ENCODE assay signal across 28 mouse cellular contexts in genomic region chr11:70606717-70607116, GRCm38 (mm10). TPM values are rescaled to one million over a fixed set of nuclear protein-coding genes. Genes with fewer than 3 reads are reported as not detected.
"Had no signal": no experiment of that assay in that cellular context is flagged by ENCODE, and none has a peak within 500 bp of the region (broad histone marks: within the 10 kb centered on the region; RNA-seq: fewer than 3 reads in every experiment).

No protein-coding gene starts in this region.

- H3K27ac ChIP-seq: lung, embryonic 15.5 days; macrophage; midbrain, embryonic 12.5 days; neural tube, embryonic 13.5 days; neural tube, embryonic 15.5 days had no signal

- H3K4me1 ChIP-seq: lung, embryonic 15.5 days; midbrain, embryonic 12.5 days; neural tube, embryonic 13.5 days; neural tube, embryonic 15.5 days had no signal

- H3K27me3 ChIP-seq: lung, embryonic 15.5 days; megakaryocyte, embryonic 14.5 days; midbrain, embryonic 12.5 days; neural tube, embryonic 13.5 days; neural tube, embryonic 15.5 days had no signal

- DNase-seq: liver, postnatal 0 days; lung, adult 2 months; lung, postnatal 14 days; lung, postnatal 36 days; midbrain, embryonic 14.5 days; retina, postnatal 1 day; right cerebral cortex, adult 18-20 months; right cerebral cortex, postnatal 25 days; right cerebral cortex, postnatal 4 days; spleen, adult 18-20 months; thymus, adult 18-20 months; thymus, postnatal 14 days; thymus, postnatal 36 days had no signal

- H3K4me2 ChIP-seq: lung, embryonic 15.5 days; midbrain, embryonic 12.5 days; neural tube, embryonic 13.5 days; neural tube, embryonic 15.5 days had no signal

- H3K9me3 ChIP-seq: lung, embryonic 15.5 days; megakaryocyte, embryonic 14.5 days; midbrain, embryonic 12.5 days; neural tube, embryonic 13.5 days; neural tube, embryonic 15.5 days had no signal

- ATAC-seq: liver, postnatal 0 days; lung, postnatal 0 days had no signal

- H3K4me3 ChIP-seq: lung, embryonic 15.5 days; midbrain, embryonic 12.5 days; neural tube, embryonic 13.5 days; neural tube, embryonic 15.5 days had no signal

- H3K9ac ChIP-seq: liver, postnatal 0 days; lung, embryonic 15.5 days; midbrain, embryonic 12.5 days; neural tube, embryonic 13.5 days; neural tube, embryonic 15.5 days had no signal

RNA-seq across cellular contexts. Expression of gene 4930544D05Rik, which starts 8.9 kb away (rescaled TPM):
- total RNA-seq: megakaryocyte progenitor cell, adult 5-6 weeks; midbrain, postnatal 0 days; monocyte, adult 5-6 weeks had no signal
- polyA plus RNA-seq: liver, postnatal 0 days; lung, adult 2 months; lung, embryonic 15.5 days; lung, postnatal 0 days; macrophage; midbrain, embryonic 12.5 days; midbrain, embryonic 14.5 days; midbrain, postnatal 0 days; neural tube, embryonic 11.5 days; neural tube, embryonic 13.5 days; neural tube, embryonic 15.5 days; small intestine, adult 2 months; stomach, embryonic 14.5 days; stomach, embryonic 16.5 days; thymus, postnatal 0 days had no signal

RNA-seq across cellular contexts. Expression of gene Chrne, which starts 12.3 kb away (rescaled TPM):
- total RNA-seq: midbrain, postnatal 0 days had no signal
- polyA plus RNA-seq: lung, embryonic 15.5 days; lung, postnatal 0 days; macrophage; midbrain, embryonic 14.5 days; neural tube, embryonic 11.5 days; stomach, embryonic 14.5 days had no signal

RNA-seq across cellular contexts. Expression of gene Gp1ba, which starts 32.2 kb away (rescaled TPM):
- total RNA-seq: midbrain, postnatal 0 days had no signal
